ENCODE assay signal across 25 mouse cellular contexts in genomic region chr16:30544693-30545092, GRCm38 (mm10). TPM values are rescaled to one million over a fixed set of nuclear protein-coding genes. Genes with fewer than 3 reads are reported as not detected.
DNase-seq lines count a peak whose midpoint lies in the region; ATAC-seq and TF ChIP-seq lines count a peak whose summit lies in the region.
"Had no signal": no experiment of that assay in that cellular context is flagged by ENCODE, and none has a peak within 500 bp of the region (broad histone marks: within the 10 kb centered on the region; RNA-seq: fewer than 3 reads in every experiment).

No protein-coding gene starts in this region.

- peaks cover 12% of the 10 kb centered on the region for H3K4me1 ChIP-seq in liver, embryonic 13.5 days (replicated peaks)
- no peaks in the 10 kb centered on the region for H3K4me1 ChIP-seq in liver, postnatal 0 days (ENCODE audit: insufficient read depth)
- 0 out of 2 replicates have a peak, but pooled peaks cover 2% of the 10 kb centered on the region for H3K4me1 ChIP-seq in midbrain, embryonic 11.5 days (ENCODE audit: control insufficient read depth, insufficient read depth, low read length)
- peaks cover 19% of the 10 kb centered on the region for H3K4me1 ChIP-seq in midbrain, embryonic 16.5 days (ENCODE audit: control insufficient read depth, insufficient read depth, low read length)
- peaks cover 0 to 4% of the 10 kb centered on the region in 2 experiments; a peak in 3 of 4 replicates for H3K4me1 ChIP-seq in MEL (ENCODE audit: control insufficient read depth in 1 of 2, insufficient read depth in 2 of 2, low read length in 2 of 2)
- peaks cover 22% of the 10 kb centered on the region for H3K4me1 ChIP-seq in hindbrain, embryonic 10.5 days (replicated peaks)

- DNase-seq in liver, embryonic 13.5 days = no peak
- no peak for DNase-seq in liver, postnatal 0 days
- DNase-seq in midbrain, embryonic 11.5 days (ENCODE audit: low spot score, missing footprints) = peak; percentile 57
- no peak for DNase-seq in MEL (ENCODE audit: low read depth, low spot score)
- no peak for DNase-seq in gastrocnemius, postnatal 10 days
- DNase-seq in hindbrain, embryonic 10.5 days (ENCODE audit: low spot score) = no peak
- DNase-seq: adrenal gland, adult 2 months; adrenal gland, postnatal 10 days; adrenal gland, postnatal 25 days; cerebellum, adult 11 months; cerebellum, adult 18-20 months; cerebellum, adult 8-10 months; cerebellum, adult 9-11 months; cerebellum, postnatal 14 days; cerebellum, postnatal 36 days; embryo, embryonic 11 days had no signal

- ATAC-seq in liver, embryonic 13.5 days (ENCODE audit: low read depth) = 0 out of 2 replicates have a peak, but pooled peaks have one; percentile 35
- ATAC-seq in liver, postnatal 0 days = no peak
- ATAC-seq in midbrain, embryonic 11.5 days (ENCODE audit: low FRiP score) = no peak
- no peak for ATAC-seq in midbrain, embryonic 16.5 days
- ATAC-seq in megakaryocyte-erythroid progenitor cell, adult 5-6 weeks (replicated peaks; ENCODE audit: low FRiP score, low TSS enrichment, poor library complexity, severe bottlenecking) = 0 out of 2 replicates have a peak, but pooled peaks have one; percentile 11
- ATAC-seq: forebrain, embryonic 14.5 days; forebrain, embryonic 16.5 days had no signal

- H3K27ac ChIP-seq in liver, embryonic 13.5 days = no peak overlapping the region
- H3K27ac ChIP-seq in liver, postnatal 0 days (ENCODE audit: low read depth) = no peak overlapping the region
- H3K27ac ChIP-seq in midbrain, embryonic 11.5 days (ENCODE audit: low read depth, low read length) = no peak overlapping the region
- no peak overlapping the region for H3K27ac ChIP-seq in midbrain, embryonic 16.5 days (ENCODE audit: low read length)
- H3K27ac ChIP-seq in MEL (ENCODE audit: control insufficient read depth, low read depth, low read length) = no peak overlapping the region
- H3K27ac ChIP-seq in hindbrain, embryonic 10.5 days = no peak overlapping the region
- H3K27ac ChIP-seq: embryonic facial prominence, embryonic 13.5 days; embryonic facial prominence, embryonic 15.5 days; forebrain, embryonic 10.5 days; forebrain, embryonic 12.5 days had no signal

- TF ChIP-seq EP300 in liver, postnatal 0 days (IDR thresholded peaks at IDR 0.05; ENCODE audit: low read depth) = no peak
- peak in 1 of 2 experiments; percentile 15; a peak in 1 of 4 replicates for TF ChIP-seq EP300 in MEL (IDR thresholded peaks at IDR 0.05; ENCODE audit: low read depth in 1 of 2, low read length in 2 of 2)

- no peak for TF ChIP-seq POLR2A in MEL (IDR thresholded peaks at IDR 0.05; ENCODE audit: control insufficient read depth in 1 of 2, insufficient read depth in 1 of 2, low read depth in 1 of 2, low read length in 2 of 2, poor library complexity in 1 of 2)

- H3K79me2 ChIP-seq in MEL (ENCODE audit: control insufficient read depth, insufficient read depth, low read length, poor library complexity) = no peaks in the 10 kb centered on the region

- no peaks in the 10 kb centered on the region for H3K9me3 ChIP-seq in liver, embryonic 13.5 days (replicated peaks)
- no peaks in the 10 kb centered on the region for H3K9me3 ChIP-seq in liver, postnatal 0 days (ENCODE audit: low read length)
- no peaks in the 10 kb centered on the region for H3K9me3 ChIP-seq in midbrain, embryonic 11.5 days (ENCODE audit: control insufficient read depth, low read length)
- H3K9me3 ChIP-seq in midbrain, embryonic 16.5 days (replicated peaks; ENCODE audit: control insufficient read depth, low read length, poor library complexity, severe bottlenecking) = no peaks in the 10 kb centered on the region
- H3K9me3 ChIP-seq in MEL (replicated peaks; ENCODE audit: insufficient read depth, low read length) = no peaks in the 10 kb centered on the region
- no peaks in the 10 kb centered on the region; the same call in 1 of the 2 replicates for H3K9me3 ChIP-seq in hindbrain, embryonic 10.5 days
- H3K9me3 ChIP-seq: embryonic facial prominence, embryonic 15.5 days; forebrain, embryonic 12.5 days had no signal

- no peak overlapping the region for H3K9ac ChIP-seq in liver, embryonic 13.5 days
- no peak overlapping the region for H3K9ac ChIP-seq in liver, postnatal 0 days (replicated peaks)
- no peak overlapping the region for H3K9ac ChIP-seq in midbrain, embryonic 11.5 days (ENCODE audit: low read length)
- H3K9ac ChIP-seq in midbrain, embryonic 16.5 days (ENCODE audit: low read depth, low read length) = no peak overlapping the region
- no peak overlapping the region for H3K9ac ChIP-seq in MEL (ENCODE audit: control insufficient read depth, low read depth, low read length, poor library complexity, severe bottlenecking)
- H3K9ac ChIP-seq: embryonic facial prominence, embryonic 13.5 days; embryonic facial prominence, embryonic 15.5 days; forebrain, embryonic 12.5 days had no signal

- WGBS in liver, embryonic 13.5 days (ENCODE audit: insufficient replicate concordance) = 40% methylated on average over 4 of the region's 4 CpGs
- WGBS in liver, postnatal 0 days (ENCODE audit: insufficient replicate concordance) = 51% methylated on average over 4 of the region's 4 CpGs
- WGBS in midbrain, embryonic 11.5 days = 89% methylated on average over 4 of the region's 4 CpGs
- 86% methylated on average over 4 of the region's 4 CpGs for WGBS in midbrain, embryonic 16.5 days
- 88% methylated on average over 4 of the region's 4 CpGs for WGBS in hindbrain, embryonic 10.5 days

- TF ChIP-seq RAD21 in MEL (IDR thresholded peaks at IDR 0.05; ENCODE audit: low read depth, low read length) = no peak

- H3K27me3 ChIP-seq in liver, embryonic 13.5 days = peaks cover 39% of the 10 kb centered on the region
- peaks cover 13% of the 10 kb centered on the region; the same call in 1 of the 2 replicates for H3K27me3 ChIP-seq in liver, postnatal 0 days (ENCODE audit: insufficient read depth, low read length)
- H3K27me3 ChIP-seq in midbrain, embryonic 11.5 days (ENCODE audit: control insufficient read depth, insufficient read depth, low read length) = no peaks in the 10 kb centered on the region
- H3K27me3 ChIP-seq in midbrain, embryonic 16.5 days (ENCODE audit: control insufficient read depth, insufficient read depth, low read depth, low read length) = no peaks in the 10 kb centered on the region
- H3K27me3 ChIP-seq in MEL (ENCODE audit: control insufficient read depth in 1 of 2, insufficient read depth in 2 of 2, low read length in 2 of 2) = no peaks in the 10 kb centered on the region
- H3K27me3 ChIP-seq in hindbrain, embryonic 10.5 days (ENCODE audit: insufficient read depth, poor library complexity, severe bottlenecking) = peaks cover 14% of the 10 kb centered on the region; the same call in 1 of the 2 replicates
- H3K27me3 ChIP-seq: embryonic facial prominence, embryonic 13.5 days; embryonic facial prominence, embryonic 15.5 days; forebrain, embryonic 12.5 days had no signal

- TF ChIP-seq CTCF in liver, postnatal 0 days (IDR thresholded peaks at IDR 0.05; ENCODE audit: low read depth) = no peak
- no peak for TF ChIP-seq CTCF in MEL (IDR thresholded peaks at IDR 0.05 in 2 of 3, conservative IDR thresholded peaks at IDR 0.05 in 1 of 3; ENCODE audit: control insufficient read depth in 1 of 3, insufficient read depth in 1 of 3, low read depth in 2 of 3, low read length in 3 of 3, poor library complexity in 1 of 3, severe bottlenecking in 1 of 3)

- no peak overlapping the region for H3K4me3 ChIP-seq in liver, embryonic 13.5 days (replicated peaks)
- no peak overlapping the region for H3K4me3 ChIP-seq in liver, postnatal 0 days (ENCODE audit: low read depth, low read length)
- H3K4me3 ChIP-seq in midbrain, embryonic 11.5 days (ENCODE audit: low read depth, low read length) = no peak overlapping the region
- H3K4me3 ChIP-seq in midbrain, embryonic 16.5 days (ENCODE audit: low read depth, low read length) = no peak overlapping the region
- no peak overlapping the region for H3K4me3 ChIP-seq in MEL (ENCODE audit: control insufficient read depth in 1 of 2, insufficient read depth in 1 of 2, low read depth in 2 of 2, low read length in 2 of 2)
- no peak overlapping the region for H3K4me3 ChIP-seq in hindbrain, embryonic 10.5 days
- H3K4me3 ChIP-seq: embryonic facial prominence, embryonic 13.5 days; embryonic facial prominence, embryonic 15.5 days; erythroblast, embryonic 14.5 days; forebrain, embryonic 10.5 days; forebrain, embryonic 12.5 days had no signal

- no peak overlapping the region for H3K4me2 ChIP-seq in liver, embryonic 13.5 days
- no peak overlapping the region for H3K4me2 ChIP-seq in liver, postnatal 0 days (ENCODE audit: low read depth, low read length)
- H3K4me2 ChIP-seq in midbrain, embryonic 11.5 days = no peak overlapping the region
- no peak overlapping the region for H3K4me2 ChIP-seq in midbrain, embryonic 16.5 days (ENCODE audit: low read length)
- H3K4me2 ChIP-seq: embryonic facial prominence, embryonic 13.5 days; embryonic facial prominence, embryonic 15.5 days; forebrain, embryonic 12.5 days had no signal

- H3K36me3 ChIP-seq in liver, embryonic 13.5 days = no peaks in the 10 kb centered on the region
- no peaks in the 10 kb centered on the region for H3K36me3 ChIP-seq in liver, postnatal 0 days (replicated peaks; ENCODE audit: insufficient read depth, low read length)
- peaks cover 6% of the 10 kb centered on the region for H3K36me3 ChIP-seq in midbrain, embryonic 11.5 days (ENCODE audit: control insufficient read depth, insufficient read depth, low read length)
- H3K36me3 ChIP-seq in midbrain, embryonic 16.5 days (ENCODE audit: control insufficient read depth, insufficient read depth, low read length) = peaks cover 25% of the 10 kb centered on the region
- no peaks in the 10 kb centered on the region for H3K36me3 ChIP-seq in MEL (ENCODE audit: control insufficient read depth in 1 of 2, insufficient read depth in 2 of 2, low read length in 2 of 2)
- H3K36me3 ChIP-seq in hindbrain, embryonic 10.5 days = peaks cover 57% of the 10 kb centered on the region

RNA-seq across cellular contexts. Expression of gene Tmem44, which starts 5.9 kb away (rescaled TPM):
- polyA plus RNA-seq in liver, embryonic 13.5 days (2015; fragmentation: Nextera tagmentation; extraction: Ambion mirVana) = 1.0 and 1.2 TPM in 2 replicates
- polyA plus RNA-seq in liver, postnatal 0 days (2015; fragmentation: Nextera tagmentation; extraction: Ambion mirVana) = 0.73 and 0.89 TPM in 2 replicates
- polyA plus RNA-seq in midbrain, embryonic 11.5 days (2014; fragmentation: Nextera tagmentation; extraction: Ambion mirVana) = 26.6 and 27.9 TPM in 2 replicates
- 81.1 and 84.7 TPM in 2 replicates for polyA plus RNA-seq in midbrain, embryonic 16.5 days (2015; fragmentation: Nextera tagmentation; extraction: Ambion mirVana)
- 0.46 and 0.50 TPM in 2 replicates for total RNA-seq in MEL (2012; rRNA removed)
- polyA plus RNA-seq in MEL (2012; ENCODE audit: insufficient read depth in 1 of 2, insufficient read length in 2 of 2, low read depth in 1 of 2, low replicate concordance in 2 of 2, missing spikeins in 1 of 2) = 1 to 10 TPM in 1 of 2 experiments, not detected in 1; 1.4 TPM
- 0.25 TPM in 1 of 2 replicates, not detected in the other for total RNA-seq in megakaryocyte-erythroid progenitor cell, adult 5-6 weeks (2014; fragmentation: Nextera tagmentation)
- total RNA-seq in megakaryocyte-erythroid progenitor cell, adult 5-6 weeks (2017) = 0.14 and 0.30 TPM in 2 replicates
- total RNA-seq in gastrocnemius, postnatal 10 days (2021) = 1 to 10 TPM; 5.3 to 8.7 TPM
- 22.8 and 39.3 TPM in 2 replicates for polyA plus RNA-seq in hindbrain, embryonic 10.5 days (2016; fragmentation: Nextera tagmentation; extraction: Ambion mirVana)

RNA-seq across cellular contexts. Expression of gene Lsg1, which starts 42.7 kb away (rescaled TPM):
- 36.9 and 45.8 TPM in 2 replicates for polyA plus RNA-seq in liver, embryonic 13.5 days (2015; fragmentation: Nextera tagmentation; extraction: Ambion mirVana)
- 25.4 and 25.6 TPM in 2 replicates for polyA plus RNA-seq in liver, postnatal 0 days (2015; fragmentation: Nextera tagmentation; extraction: Ambion mirVana)
- polyA plus RNA-seq in midbrain, embryonic 11.5 days (2014; fragmentation: Nextera tagmentation; extraction: Ambion mirVana) = 84.7 and 89.3 TPM in 2 replicates
- 39.1 and 51.6 TPM in 2 replicates for polyA plus RNA-seq in midbrain, embryonic 16.5 days (2015; fragmentation: Nextera tagmentation; extraction: Ambion mirVana)
- 55.2 and 58.8 TPM in 2 replicates for total RNA-seq in MEL (2012; rRNA removed)
- polyA plus RNA-seq in MEL (2012; ENCODE audit: insufficient read depth in 1 of 2, insufficient read length in 2 of 2, low read depth in 1 of 2, low replicate concordance in 2 of 2, missing spikeins in 1 of 2) = 10 to 100 TPM in 1 of 2 experiments, not detected in 1; 84.4 TPM
- total RNA-seq in megakaryocyte-erythroid progenitor cell, adult 5-6 weeks (2014; fragmentation: Nextera tagmentation) = 55.9 and 70.8 TPM in 2 replicates
- 85.3 and 89.6 TPM in 2 replicates for total RNA-seq in megakaryocyte-erythroid progenitor cell, adult 5-6 weeks (2017)
- total RNA-seq in gastrocnemius, postnatal 10 days (2021) = 10 to 100 TPM; 20.6 to 21.8 TPM
- polyA plus RNA-seq in hindbrain, embryonic 10.5 days (2016; fragmentation: Nextera tagmentation; extraction: Ambion mirVana) = 74.5 and 78.5 TPM in 2 replicates

RNA-seq across cellular contexts. Expression of gene Fam43a, which starts 54.8 kb away (rescaled TPM):
- polyA plus RNA-seq in liver, embryonic 13.5 days (2015; fragmentation: Nextera tagmentation; extraction: Ambion mirVana) = 5.0 and 5.9 TPM in 2 replicates
- polyA plus RNA-seq in liver, postnatal 0 days (2015; fragmentation: Nextera tagmentation; extraction: Ambion mirVana) = 6.1 and 6.8 TPM in 2 replicates
- polyA plus RNA-seq in midbrain, embryonic 11.5 days (2014; fragmentation: Nextera tagmentation; extraction: Ambion mirVana) = 5.4 and 6.1 TPM in 2 replicates
- polyA plus RNA-seq in midbrain, embryonic 16.5 days (2015; fragmentation: Nextera tagmentation; extraction: Ambion mirVana) = 15.6 and 15.8 TPM in 2 replicates
- total RNA-seq in MEL (2012; rRNA removed) = 0.08 and 0.20 TPM in 2 replicates
- under 1 TPM in 1 of 2 experiments, not detected in 1; 0.68 TPM for polyA plus RNA-seq in MEL (2012; ENCODE audit: insufficient read depth in 1 of 2, insufficient read length in 2 of 2, low read depth in 1 of 2, low replicate concordance in 2 of 2, missing spikeins in 1 of 2)
- 0.82 and 2.4 TPM in 2 replicates for total RNA-seq in megakaryocyte-erythroid progenitor cell, adult 5-6 weeks (2014; fragmentation: Nextera tagmentation)
- 0.75 and 2.4 TPM in 2 replicates for total RNA-seq in megakaryocyte-erythroid progenitor cell, adult 5-6 weeks (2017)
- 10 to 100 TPM; 20.5 to 25.0 TPM for total RNA-seq in gastrocnemius, postnatal 10 days (2021)
- 15.5 and 16.6 TPM in 2 replicates for polyA plus RNA-seq in hindbrain, embryonic 10.5 days (2016; fragmentation: Nextera tagmentation; extraction: Ambion mirVana)

Comparison
In these comparisons a context has a peak if more than half of its experiments do, and no peak if none do; other contexts are left out.
1. ATAC-seq: peak in liver, embryonic 13.5 days (single experiment) and megakaryocyte-erythroid progenitor cell, adult 5-6 weeks (single experiment); none in liver, postnatal 0 days (single experiment), midbrain, embryonic 11.5 days (single experiment) and midbrain, embryonic 16.5 days (single experiment).
2. RNA of gene Tmem44, which starts 5.9 kb away (polyA plus RNA-seq): 81.1 to 84.7 TPM in midbrain, embryonic 16.5 days, 22.8 to 39.3 TPM in hindbrain, embryonic 10.5 days and 26.6 to 27.9 TPM in midbrain, embryonic 11.5 days; 1.4 TPM in MEL, 1.0 to 1.2 TPM in liver, embryonic 13.5 days and 0.73 to 0.89 TPM in liver, postnatal 0 days; every median in the first group is over 10 times any median in the second.